Mouse (Mus musculus) forebrain, embryonic 10.5 days (tissue): ENCODE measurements at regions not wholly inside any gene's neighbourhood (a gene's known extent, or its start where the extent isn't known, plus 50 kb on each side); places are given as distances from the start of the nearest gene placed in this dataset.
"Not testable (repeated sequence)": the region's sequence is repeated elsewhere in the genome, so short reads cannot be mapped to it uniquely, and the experiment has no call there.

Source experiments
- DNase-seq: peaks from one replicate; pipeline ENCODE4 v3.0.0-alpha.2; 2017; ENCODE audit warnings: low spot score; ENCODE audit errors: extremely low spot score
- H3K27ac ChIP-seq: fragments of 300-500 bp; sonication (generic); 2 replicates; pipeline ENCODE4 v1.5.1; 2016; ENCODE audit warnings: mild to moderate bottlenecking
- H3K27me3 ChIP-seq: fragments of 300-500 bp; sonication (generic); 2 replicates; pipeline ENCODE4 v1.6.1; 2016; ENCODE audit warnings: mild to moderate bottlenecking; ENCODE audit not compliant: poor library complexity, severe bottlenecking
- H3K36me3 ChIP-seq: fragments of 300-500 bp; sonication (generic); replicated peaks from 2 replicates; pipeline ENCODE4 v1.6.1; 2016; ENCODE audit warnings: mild to moderate bottlenecking, moderate library complexity
- H3K4me1 ChIP-seq: fragments of 300-500 bp; sonication (generic); 2 replicates; pipeline ENCODE4 v1.6.1; 2016
- H3K4me3 ChIP-seq: fragments of 300-500 bp; sonication (generic); 2 replicates; pipeline ENCODE4 v1.5.1; 2016; ENCODE audit warnings: mild to moderate bottlenecking, moderate library complexity
- H3K9me3 ChIP-seq: fragments of 300-500 bp; sonication (generic); 2 replicates; pipeline ENCODE4 v1.6.1; 2016; ENCODE audit warnings: mild to moderate bottlenecking, moderate library complexity
- WGBS: fragments of 180-500 bp; shearing (Covaris S2); methylation state at CpG from one replicate; pipeline ENCODE4 v1.1.7; 2016; 5-methylcytosine and 5-hydroxymethylcytosine counted together

- WGBS, result 53% methylated on average over 2 of the region's 2 CpGs
These were observed 2017.1 kb upstream of the Pcdh20 start for GRCm38 (mm10) chr14:90488301-90488700.

GRCm38 (mm10) chr14:90447971-90448370 is 1976.8 kb upstream of the Pcdh20 start:
- H3K4me3 ChIP-seq, result no peak overlapping the region
- no peaks in the 10 kb centered on the region for H3K4me1 ChIP-seq
- DNase-seq, result no peak
- H3K36me3 ChIP-seq, result no peaks in the 10 kb centered on the region
- 92% methylated on average over 2 of the region's 2 CpGs for WGBS
- H3K27ac ChIP-seq, result no peak overlapping the region
- H3K27me3 ChIP-seq, result no peaks in the 10 kb centered on the region
- H3K9me3 ChIP-seq, result no peaks in the 10 kb centered on the region

More at GRCm38 (mm10) chr14:90488301-90488700, 2017.1 kb upstream of the Pcdh20 start:
- DNase-seq, result no peak
- H3K36me3 ChIP-seq, result no peaks in the 10 kb centered on the region
- no peak overlapping the region for H3K27ac ChIP-seq
- peaks cover 9% of the 10 kb centered on the region; the same call in 1 of the 2 replicates for H3K4me1 ChIP-seq
- H3K4me3 ChIP-seq, result no peak overlapping the region
- no peaks in the 10 kb centered on the region for H3K27me3 ChIP-seq
- H3K9me3 ChIP-seq, result no peaks in the 10 kb centered on the region

GRCm38 (mm10) chr14:90432874-90433543 is 1961.8 kb upstream of the Pcdh20 start:
- H3K27ac ChIP-seq, result no peak overlapping the region
- no peak overlapping the region for H3K4me3 ChIP-seq
- no peaks in the 10 kb centered on the region for H3K4me1 ChIP-seq
- no peaks in the 10 kb centered on the region for H3K27me3 ChIP-seq
- H3K9me3 ChIP-seq, result no peaks in the 10 kb centered on the region
- 56% methylated on average over 7 of the region's 7 CpGs for WGBS
- peak; percentile 45 for DNase-seq
- H3K36me3 ChIP-seq, result no peaks in the 10 kb centered on the region

- no peak for DNase-seq
These were observed 1941.5 kb upstream of the Pcdh20 start for GRCm38 (mm10) chr14:90412707-90413106.

GRCm38 (mm10) chr14:90406350-90406749 is 1935.2 kb upstream of the Pcdh20 start:
- H3K36me3 ChIP-seq, result no peaks in the 10 kb centered on the region
- no peak overlapping the region for H3K27ac ChIP-seq
- H3K27me3 ChIP-seq, result no peaks in the 10 kb centered on the region
- H3K4me3 ChIP-seq, result no peak overlapping the region
- no peak for DNase-seq
- H3K9me3 ChIP-seq, result no peaks in the 10 kb centered on the region
- no peaks in the 10 kb centered on the region for H3K4me1 ChIP-seq
- WGBS, result 93% methylated on average over 2 of the region's 2 CpGs

More at GRCm38 (mm10) chr14:90412707-90413106, 1941.5 kb upstream of the Pcdh20 start:
- H3K27ac ChIP-seq, result no peak overlapping the region
- H3K27me3 ChIP-seq, result no peaks in the 10 kb centered on the region
- H3K4me3 ChIP-seq, result no peak overlapping the region
- WGBS, result 86% methylated on average over 3 of the region's 3 CpGs
- no peaks in the 10 kb centered on the region for H3K36me3 ChIP-seq
- H3K4me1 ChIP-seq, result no peaks in the 10 kb centered on the region
- H3K9me3 ChIP-seq, result no peaks in the 10 kb centered on the region

- no peak overlapping the region for H3K4me3 ChIP-seq
- H3K27ac ChIP-seq, result no peak overlapping the region
- WGBS, result 95% methylated on average over 1 of the region's 1 CpGs
These were observed 1934.3 kb upstream of the Pcdh20 start for GRCm38 (mm10) chr14:90405476-90405875.

GRCm38 (mm10) chr14:90367256-90367936 is 1896.2 kb upstream of the Pcdh20 start:
- Histone ChIP-seq H3K4me1 (no peaks in the 10 kb centered on the region), H3K27me3 (no peaks in the 10 kb centered on the region), H3K9me3 (no peaks in the 10 kb centered on the region), H3K4me3 (no peak overlapping the region), H3K27ac (no peak overlapping the region), H3K36me3 (no peaks in the 10 kb centered on the region)
- DNase-seq, result no peak
- WGBS, result 68% methylated on average over 3 of the region's 3 CpGs

More at GRCm38 (mm10) chr14:90405476-90405875, 1934.3 kb upstream of the Pcdh20 start:
- Histone ChIP-seq H3K27me3 (no peaks in the 10 kb centered on the region), H3K9me3 (no peaks in the 10 kb centered on the region), H3K4me1 (no peaks in the 10 kb centered on the region), H3K36me3 (no peaks in the 10 kb centered on the region)
- DNase-seq, result no peak

- 82% methylated on average over 3 of the region's 3 CpGs for WGBS
These were observed 1863.3 kb upstream of the Pcdh20 start for GRCm38 (mm10) chr14:90334541-90334940.

GRCm38 (mm10) chr14:90295456-90295855 is 1824.3 kb upstream of the Pcdh20 start:
- H3K36me3 ChIP-seq, DNase-seq, H3K4me3 ChIP-seq, H3K9me3 ChIP-seq, H3K27me3 ChIP-seq, H3K27ac ChIP-seq, H3K4me1 ChIP-seq: not testable (repeated sequence)
- 93% methylated on average over 17 of the region's 18 CpGs for WGBS

More at GRCm38 (mm10) chr14:90334541-90334940, 1863.3 kb upstream of the Pcdh20 start:
- H3K9me3 ChIP-seq, result no peaks in the 10 kb centered on the region
- no peaks in the 10 kb centered on the region for H3K36me3 ChIP-seq
- DNase-seq, result no peak
- no peaks in the 10 kb centered on the region for H3K4me1 ChIP-seq
- H3K27me3 ChIP-seq, result no peaks in the 10 kb centered on the region
- H3K27ac ChIP-seq, result no peak overlapping the region
- H3K4me3 ChIP-seq, result no peak overlapping the region

GRCm38 (mm10) chr14:90246042-90246441 is 1774.8 kb upstream of the Pcdh20 start:
- Histone ChIP-seq H3K4me3 (no peak overlapping the region), H3K4me1 (no peaks in the 10 kb centered on the region), H3K27me3 (no peaks in the 10 kb centered on the region), H3K9me3 (no peaks in the 10 kb centered on the region), H3K36me3 (no peaks in the 10 kb centered on the region), H3K27ac (no peak overlapping the region)
- 86% methylated on average over 3 of the region's 3 CpGs for WGBS
- DNase-seq, result no peak

GRCm38 (mm10) chr14:90232661-90233060 is 1761.5 kb upstream of the Pcdh20 start:
- Histone ChIP-seq H3K27me3 (no peaks in the 10 kb centered on the region), H3K36me3 (no peaks in the 10 kb centered on the region), H3K27ac (no peak overlapping the region), H3K9me3 (no peaks in the 10 kb centered on the region), H3K4me3 (no peak overlapping the region), H3K4me1 (no peaks in the 10 kb centered on the region)
- no peak for DNase-seq
- WGBS, result 95% methylated on average over 5 of the region's 5 CpGs

GRCm38 (mm10) chr14:90200294-90200693 is 1729.1 kb upstream of the Pcdh20 start:
- Histone ChIP-seq H3K27me3 (no peaks in the 10 kb centered on the region), H3K4me3 (no peak overlapping the region), H3K27ac (no peak overlapping the region), H3K9me3 (no peaks in the 10 kb centered on the region), H3K36me3 (no peaks in the 10 kb centered on the region), H3K4me1 (no peaks in the 10 kb centered on the region)
- DNase-seq, result no peak

GRCm38 (mm10) chr14:90197791-90198190 is 1726.6 kb upstream of the Pcdh20 start:
- no peak overlapping the region for H3K27ac ChIP-seq
- WGBS, result 94% methylated on average over 8 of the region's 8 CpGs
- no peaks in the 10 kb centered on the region for H3K4me1 ChIP-seq
- no peaks in the 10 kb centered on the region for H3K27me3 ChIP-seq
- no peaks in the 10 kb centered on the region for H3K9me3 ChIP-seq
- H3K36me3 ChIP-seq, result no peaks in the 10 kb centered on the region
- no peak overlapping the region for H3K4me3 ChIP-seq
- DNase-seq, result no peak
